Mouse (Mus musculus) limb, embryonic 12.5 days (tissue): ENCODE measurements around the gene Brd7. TPM values are rescaled to one million over a fixed set of nuclear protein-coding genes. Genes with fewer than 3 reads are reported as not detected.

ENCODE experiments used
- ATAC-seq: fragments of 200-750 bp; cut with Nextera tagmentation; 2 replicates; pipeline ENCODE4 v1.8.0; 2017; ENCODE audit warnings: low read depth, moderate TSS enrichment; ENCODE audit not compliant: insufficient number of reproducible peaks, insufficient read depth, low FRiP score, low TSS enrichment
- H3K27ac ChIP-seq: fragments of 300-500 bp; sonication (generic); 2 replicates; pipeline ENCODE4 v1.5.1; 2016; ENCODE audit warnings: mild to moderate bottlenecking, moderate library complexity
- H3K27me3 ChIP-seq: fragments of 300-500 bp; sonication (generic); 2 replicates; pipeline ENCODE4 v1.6.1; 2016; ENCODE audit warnings: mild to moderate bottlenecking, moderate library complexity
- H3K36me3 ChIP-seq: fragments of 300-500 bp; sonication (generic); 2 replicates; pipeline ENCODE4 v1.6.1; 2016; ENCODE audit warnings: mild to moderate bottlenecking, moderate library complexity
- H3K4me1 ChIP-seq: fragments of 300-500 bp; sonication (generic); replicated peaks from 2 replicates; pipeline ENCODE4 v1.6.1; 2016
- H3K4me2 ChIP-seq: fragments of 300-500 bp; sonication (generic); 2 replicates; pipeline ENCODE4 v1.6.1; 2016; ENCODE audit warnings: mild to moderate bottlenecking, moderate library complexity
- H3K4me3 ChIP-seq: fragments of 300-500 bp; sonication (generic); replicated peaks from 2 replicates; pipeline ENCODE4 v1.5.1; 2016; ENCODE audit warnings: mild to moderate bottlenecking
- H3K9ac ChIP-seq: fragments of 300-500 bp; sonication (generic); replicated peaks from 2 replicates; pipeline ENCODE4 v1.6.1; 2016; ENCODE audit warnings: mild to moderate bottlenecking, moderate library complexity
- H3K9me3 ChIP-seq: fragments of 300-500 bp; sonication (generic); 2 replicates; pipeline ENCODE4 v1.6.1; 2016; ENCODE audit warnings: mild to moderate bottlenecking, moderate library complexity
- WGBS: fragments of 180-500 bp; shearing (Covaris S2); methylation state at CpG from one replicate; pipeline ENCODE4 v1.1.7; 2016; 5-methylcytosine and 5-hydroxymethylcytosine counted together
- polyA plus RNA-seq: library from polyadenylated mRNA; unstranded; fragments of >200 nt; fragmentation: Nextera tagmentation; extraction: Ambion mirVana; gene quantifications from 2 replicates; pipeline ENCODE4 v1.2.1, GENCODE M21; 2016

Brd7 gene
- 96.8 and 108 TPM in 2 replicates for polyA plus RNA-seq

DNA sequence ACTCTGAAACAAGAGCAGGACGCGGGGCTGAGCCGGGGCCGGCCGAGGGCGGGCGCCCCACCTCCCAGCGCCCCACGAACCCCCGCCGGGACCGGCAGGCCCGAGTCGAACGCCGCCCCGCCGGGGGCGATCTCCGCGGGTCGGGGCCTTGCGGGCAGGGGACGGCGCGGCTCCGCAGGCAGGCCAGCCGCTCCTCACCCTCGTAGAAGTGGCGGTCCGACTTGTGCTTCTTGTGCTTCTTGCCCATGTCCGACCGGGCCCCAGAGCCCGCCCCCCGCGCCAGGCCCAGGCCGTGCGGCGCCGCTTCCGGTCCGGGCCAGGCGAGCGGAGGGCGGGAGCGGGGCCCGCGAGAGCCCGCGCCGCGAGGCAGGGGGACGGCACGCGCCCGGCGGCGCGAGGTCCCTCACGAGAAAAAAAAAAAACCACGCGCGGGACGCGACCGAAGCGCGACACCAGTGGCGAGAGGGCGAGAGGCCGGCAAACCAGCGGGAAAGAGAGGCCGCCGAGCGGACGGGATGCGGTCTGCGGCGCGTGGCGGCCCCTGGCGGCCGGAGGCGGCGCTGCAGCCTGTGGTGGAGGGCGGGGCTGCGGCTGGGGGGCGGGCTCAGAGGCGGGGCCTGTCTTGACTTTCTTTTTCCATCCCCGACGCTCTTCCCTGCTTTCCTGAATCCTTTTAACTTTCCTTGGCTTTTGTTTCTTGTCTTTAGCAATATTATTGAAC, at the start of gene Brd7:
Brd7 (minus strand) TSS at position 487 of the 721 bp plus-strand sequence.
- WGBS: under 1% methylated on average over 89 of the region's 91 CpGs
- Histone ChIP-seq H3K9me3 (0 out of 2 replicates have a peak, but pooled peaks cover 6% of the 10 kb centered on the region), H3K27me3 (no peaks in the 10 kb centered on the region)

DNA sequence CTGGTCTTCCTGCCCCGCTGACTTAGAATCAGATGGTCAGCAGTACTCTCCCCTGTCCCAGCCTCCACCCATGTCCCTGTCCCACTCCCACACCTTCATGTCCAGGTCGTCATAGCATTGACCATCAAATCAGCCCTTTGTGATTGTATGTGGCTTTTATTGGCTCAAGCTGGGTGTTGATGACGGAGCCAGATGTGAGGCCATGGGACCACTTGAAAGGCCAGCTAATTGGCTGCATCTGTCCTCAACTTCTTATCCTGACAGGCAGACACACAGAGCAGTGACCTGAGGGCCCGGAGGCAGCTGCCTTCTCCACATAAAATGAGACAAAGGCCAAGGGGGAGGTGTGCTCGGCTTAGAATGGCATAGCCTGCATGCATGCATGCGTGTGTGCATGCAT, 49.5 kb upstream of the Brd7 start:
- no peak for ATAC-seq
- Histone ChIP-seq H3K9me3 (peaks cover 3% of the 10 kb centered on the region), H3K27me3 (peaks cover 3% of the 10 kb centered on the region; the same call in 1 of the 2 replicates), H3K4me3 (no peak overlapping the region), H3K4me2 (no peak overlapping the region), H3K27ac (no peak overlapping the region), H3K9ac (no peak overlapping the region), H3K36me3 (no peaks in the 10 kb centered on the region), H3K4me1 (peaks cover 10% of the 10 kb centered on the region)
- WGBS: 17% methylated on average over 6 of the region's 6 CpGs

More for the DNA sequence above, at the start of gene Brd7:
- ATAC-seq: peak; percentile 75
- Histone ChIP-seq H3K4me1 (peaks cover 30% of the 10 kb centered on the region), H3K4me2 (peak within 1 kb of the TSS; percentile 89), H3K9ac (peak within 1 kb of the TSS; percentile 96), H3K27ac (peak within 1 kb of the TSS; percentile 94), H3K4me3 (peak within 1 kb of the TSS; percentile 99), H3K36me3 (peaks cover 28% of the 10 kb centered on the region)

DNA sequence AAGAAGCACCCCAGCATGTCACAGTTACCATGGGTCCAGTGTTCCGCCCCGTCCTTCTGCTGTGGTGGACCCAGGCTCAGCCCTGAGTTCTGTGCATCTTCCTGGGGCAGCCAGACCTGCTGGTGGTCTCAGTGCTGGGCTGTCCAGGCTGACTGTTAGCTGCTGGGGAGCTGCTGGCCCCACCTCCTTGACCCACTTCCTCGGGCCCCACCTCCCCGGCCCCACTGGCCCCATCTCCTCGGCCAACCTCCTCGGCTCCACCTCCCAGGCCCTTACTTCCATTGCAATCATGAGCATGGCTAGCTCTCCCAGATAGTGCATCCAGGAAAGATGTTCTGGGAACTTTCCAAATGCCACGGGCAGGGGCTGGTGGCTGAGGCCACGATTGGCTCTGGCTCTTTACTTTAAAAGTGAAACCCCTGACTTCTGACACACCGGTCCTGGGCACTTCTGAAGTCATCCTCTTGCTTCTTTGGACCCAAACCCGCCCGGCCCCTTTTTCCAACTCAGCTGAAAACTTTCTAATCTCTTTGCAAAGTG, 47.5 kb upstream of the Brd7 start:
- Histone ChIP-seq H3K4me1 (peaks cover 10% of the 10 kb centered on the region), H3K36me3 (no peaks in the 10 kb centered on the region), H3K27me3 (peaks cover 3% of the 10 kb centered on the region; the same call in 1 of the 2 replicates), H3K9me3 (peaks cover 10% of the 10 kb centered on the region), H3K4me2 (no peak overlapping the region), H3K4me3 (no peak overlapping the region), H3K27ac (no peak overlapping the region), H3K9ac (no peak overlapping the region)
- no peak for ATAC-seq
- WGBS: 40% methylated on average over 11 of the region's 11 CpGs

DNA sequence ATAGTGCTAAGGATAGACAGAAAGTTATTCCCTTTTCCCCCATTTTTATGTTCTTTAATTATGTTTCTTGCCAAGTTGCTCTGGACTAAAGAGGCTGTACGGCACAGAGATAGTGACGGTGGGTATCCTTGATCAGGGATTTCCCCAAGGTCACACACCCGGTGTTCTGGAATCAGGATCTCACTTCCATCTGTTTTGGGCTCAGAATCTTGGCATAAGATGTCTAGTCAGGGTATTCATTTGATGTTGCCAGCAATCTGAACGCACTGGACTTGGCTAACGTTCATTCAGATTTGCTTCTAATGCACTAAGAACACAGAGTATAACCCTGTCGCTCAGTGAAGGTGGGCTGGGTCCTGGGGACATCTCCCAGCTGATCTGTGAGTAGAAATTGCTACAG, 45.7 kb upstream of the Brd7 start:
- 92% methylated on average over 6 of the region's 6 CpGs for WGBS
- H3K36me3 ChIP-seq: no peaks in the 10 kb centered on the region
- H3K4me3 ChIP-seq: no peak overlapping the region
- H3K9ac ChIP-seq: no peak overlapping the region
- H3K9me3 ChIP-seq: peaks cover 10% of the 10 kb centered on the region
- H3K27me3 ChIP-seq: peaks cover 3% of the 10 kb centered on the region; the same call in 1 of the 2 replicates
- no peak overlapping the region for H3K4me2 ChIP-seq
- no peak for ATAC-seq
- no peak overlapping the region for H3K27ac ChIP-seq
- H3K4me1 ChIP-seq: peaks cover 10% of the 10 kb centered on the region

GRCm38 (mm10) chr8:88398060-88398459, 36.1 kb upstream of the Brd7 start:
- Histone ChIP-seq H3K4me3 (no peak overlapping the region), H3K27ac (no peak overlapping the region), H3K4me1 (peaks cover 6% of the 10 kb centered on the region), H3K27me3 (no peaks in the 10 kb centered on the region), H3K9ac (no peak overlapping the region), H3K36me3 (no peaks in the 10 kb centered on the region), H3K4me2 (no peak overlapping the region), H3K9me3 (no peaks in the 10 kb centered on the region)
- no peak for ATAC-seq
- 76% methylated on average over 4 of the region's 4 CpGs for WGBS

DNA sequence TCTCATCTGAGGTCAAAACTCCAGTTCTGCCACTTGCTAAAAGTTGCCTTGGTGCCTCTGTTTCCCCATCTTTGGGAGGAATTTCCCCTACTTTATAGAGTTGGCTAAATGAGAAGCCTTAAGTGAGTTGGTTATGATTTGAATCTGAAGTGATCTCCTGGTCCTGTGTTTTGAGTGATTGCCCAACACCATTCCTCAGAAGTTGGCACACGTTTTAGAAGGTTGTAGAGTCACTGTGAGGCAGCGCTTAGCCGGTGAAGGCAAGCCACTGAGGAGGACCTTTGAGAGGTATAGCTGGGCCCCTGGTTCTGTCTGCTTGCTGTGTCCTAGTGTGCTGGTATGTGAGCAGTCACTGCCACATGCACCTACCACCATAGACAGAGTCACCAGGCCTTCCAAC, 31.3 kb upstream of the Brd7 start:
- WGBS: 87% methylated on average over 3 of the region's 3 CpGs

GRCm38 (mm10) chr8:88390749-88391148, 28.8 kb upstream of the Brd7 start:
- H3K9me3 ChIP-seq: no peaks in the 10 kb centered on the region
- H3K27ac ChIP-seq: no peak overlapping the region
- 89% methylated on average over 1 of the region's 1 CpGs for WGBS
- no peaks in the 10 kb centered on the region for H3K4me1 ChIP-seq
- no peak overlapping the region for H3K4me2 ChIP-seq
- no peaks in the 10 kb centered on the region for H3K36me3 ChIP-seq
- H3K4me3 ChIP-seq: no peak overlapping the region
- ATAC-seq: no peak
- no peak overlapping the region for H3K9ac ChIP-seq
- no peaks in the 10 kb centered on the region for H3K27me3 ChIP-seq

More for the DNA sequence above, 31.3 kb upstream of the Brd7 start:
- Histone ChIP-seq H3K27ac (no peak overlapping the region), H3K36me3 (no peaks in the 10 kb centered on the region), H3K4me1 (no peaks in the 10 kb centered on the region), H3K27me3 (no peaks in the 10 kb centered on the region), H3K9me3 (no peaks in the 10 kb centered on the region), H3K4me3 (no peak overlapping the region), H3K4me2 (no peak overlapping the region), H3K9ac (no peak overlapping the region)
- ATAC-seq: no peak

DNA sequence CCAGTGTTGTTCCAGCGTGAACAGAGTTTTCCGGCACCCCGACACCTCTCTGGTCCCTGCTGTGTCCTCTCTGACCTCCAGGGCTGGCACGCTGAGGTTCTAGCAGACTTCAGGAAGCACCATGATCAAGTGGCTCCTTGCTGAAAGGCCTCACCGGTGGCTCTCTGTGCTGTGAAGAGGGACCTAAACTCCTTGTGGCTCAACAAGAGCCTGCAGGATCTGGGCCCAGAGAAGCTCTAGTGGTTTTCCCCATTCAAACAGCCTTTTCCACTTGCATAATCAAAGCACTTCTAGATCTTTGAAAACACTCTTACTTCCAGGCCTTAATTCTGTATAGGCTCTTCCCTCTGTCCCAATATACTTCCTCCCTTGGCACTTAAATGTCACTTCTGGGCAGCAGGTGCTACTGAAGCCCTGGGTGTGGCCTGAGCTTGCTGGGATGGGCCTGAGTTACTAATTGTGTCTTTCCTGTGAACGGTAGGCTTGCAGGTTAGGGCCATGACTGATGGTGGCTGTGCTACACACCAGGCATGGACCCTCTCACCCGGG, 26.8 kb upstream of the Brd7 start:
- Histone ChIP-seq H3K9ac (no peak overlapping the region), H3K27me3 (no peaks in the 10 kb centered on the region), H3K27ac (no peak overlapping the region), H3K4me3 (no peak overlapping the region), H3K36me3 (no peaks in the 10 kb centered on the region), H3K4me2 (no peak overlapping the region), H3K9me3 (no peaks in the 10 kb centered on the region), H3K4me1 (no peaks in the 10 kb centered on the region)
- no peak for ATAC-seq
- 63% methylated on average over 7 of the region's 7 CpGs for WGBS

- Histone ChIP-seq H3K36me3 (no peaks in the 10 kb centered on the region), H3K4me1 (peaks cover under 1% of the 10 kb centered on the region; the same call in 1 of the 2 replicates), H3K9me3 (no peaks in the 10 kb centered on the region), H3K4me2 (no peak overlapping the region), H3K27ac (no peak overlapping the region), H3K4me3 (no peak overlapping the region), H3K9ac (no peak overlapping the region), H3K27me3 (0 out of 2 replicates have a peak, but pooled peaks cover under 1% of the 10 kb centered on the region)
- 79% methylated on average over 8 of the region's 8 CpGs for WGBS
- no peak for ATAC-seq
Observed at GRCm38 (mm10) chr8:88387874-88388273, 25.9 kb upstream of the Brd7 start.

- ATAC-seq: no peak
- Histone ChIP-seq H3K9me3 (0 out of 2 replicates have a peak, but pooled peaks cover 7% of the 10 kb centered on the region), H3K27me3 (peaks cover 11% of the 10 kb centered on the region; the same call in 1 of the 2 replicates), H3K9ac (no peak overlapping the region), H3K4me1 (peaks cover 13% of the 10 kb centered on the region; the same call in 1 of the 2 replicates), H3K4me3 (no peak overlapping the region), H3K4me2 (no peak overlapping the region), H3K27ac (peak overlapping the region; percentile 80; the same call in 1 of the 2 replicates), H3K36me3 (no peaks in the 10 kb centered on the region)
- WGBS: 90% methylated on average over 2 of the region's 2 CpGs
Observed at GRCm38 (mm10) chr8:88383164-88383556, 21.2 kb upstream of the Brd7 start.
